Mouse (Mus musculus): ENCODE results near the gene Cwc25. TPM values are rescaled to one million over a fixed set of nuclear protein-coding genes. Genes with fewer than 3 reads are reported as not detected.

The Cwc25 gene
- 4.5 and 5.7 TPM in 2 replicates for polyA plus RNA-seq (2012; rRNA removed)
- 3.5 and 4.5 TPM in 2 replicates for polyA plus RNA-seq (2014; fragmentation: Nextera tagmentation; extraction: Ambion mirVana)

DNA sequence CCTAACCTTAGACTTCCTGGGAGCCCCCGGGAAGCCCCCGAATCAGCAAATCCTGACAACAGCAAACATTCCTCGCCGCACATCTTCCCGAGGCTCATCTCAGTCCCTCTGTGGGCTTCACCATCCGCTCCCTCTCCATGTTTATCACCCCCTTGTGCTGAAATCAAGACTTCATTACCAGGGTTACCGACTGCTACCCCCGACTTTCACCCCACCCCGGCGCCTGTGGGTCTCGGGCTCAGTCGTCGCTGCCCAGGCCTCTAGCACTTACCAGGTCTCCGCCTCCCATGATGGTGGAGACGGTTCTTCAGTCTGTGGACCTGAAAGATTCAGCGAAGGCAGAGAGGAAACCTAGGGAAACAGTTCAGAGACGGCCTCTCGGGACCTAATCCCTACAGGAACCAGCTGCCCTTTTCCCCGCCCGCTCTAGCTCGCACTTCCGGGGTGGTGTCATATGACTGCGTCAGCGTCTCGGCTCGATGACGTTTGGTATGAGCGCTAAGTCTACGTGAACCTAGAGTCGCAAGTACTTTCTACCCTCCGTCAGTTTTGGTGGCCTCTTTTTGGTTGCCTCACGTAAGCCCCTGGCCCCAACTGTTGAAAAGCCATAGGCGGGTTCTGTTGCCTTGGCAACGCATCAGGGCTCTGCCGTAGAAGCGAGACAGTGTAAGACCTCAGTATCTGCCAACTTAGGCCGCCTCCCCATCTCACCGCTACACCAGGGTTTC, at the start of gene Cwc25:
TSS of gene Cwc25 (minus strand) at position 403 of the 728 bp plus-strand sequence.
- H3K4me3 ChIP-seq (ENCODE audit: insufficient read depth in 1 of 2, low read depth in 2 of 2, low read length in 2 of 2) = peak within 1 kb of the TSS; percentile 98 to 99
- WGBS (ENCODE audit: insufficient replicate concordance) = under 1% methylated on average over 38 of the region's 38 CpGs
- H3K36me3 ChIP-seq (replicated peaks; ENCODE audit: control insufficient read depth, insufficient read depth, low read depth) = peaks cover 13% of the 10 kb centered on the region
- no peaks in the 10 kb centered on the region for H3K27me3 ChIP-seq (ENCODE audit: control insufficient read depth, insufficient read depth, low read length)
- no peak for TF ChIP-seq CTCF (IDR thresholded peaks at IDR 0.05; ENCODE audit: low read depth)
- TF ChIP-seq EP300 (IDR thresholded peaks at IDR 0.05; ENCODE audit: low read depth) = no peak; the same call in 1 of the 2 replicates
- peak; percentile 91 to 92 (median 91) for DNase-seq (ENCODE audit: low read depth in 3 of 3, low spot score in 3 of 3)
- peak; percentile 95 for ATAC-seq (ENCODE audit: insufficient read depth)
- no peaks in the 10 kb centered on the region for H3K9me3 ChIP-seq (ENCODE audit: control insufficient read depth, low read length)
- peak within 1 kb of the TSS; percentile 96 for H3K4me2 ChIP-seq (ENCODE audit: low read depth)
- H3K9ac ChIP-seq (replicated peaks) = peak within 1 kb of the TSS; percentile 99
- peaks cover 12% of the 10 kb centered on the region in 2 experiments for H3K4me1 ChIP-seq (replicated peaks; ENCODE audit: control insufficient read depth in 2 of 2, insufficient read depth in 2 of 2, low read length in 1 of 2)
- H3K27ac ChIP-seq = peak within 1 kb of the TSS; percentile 94

DNA sequence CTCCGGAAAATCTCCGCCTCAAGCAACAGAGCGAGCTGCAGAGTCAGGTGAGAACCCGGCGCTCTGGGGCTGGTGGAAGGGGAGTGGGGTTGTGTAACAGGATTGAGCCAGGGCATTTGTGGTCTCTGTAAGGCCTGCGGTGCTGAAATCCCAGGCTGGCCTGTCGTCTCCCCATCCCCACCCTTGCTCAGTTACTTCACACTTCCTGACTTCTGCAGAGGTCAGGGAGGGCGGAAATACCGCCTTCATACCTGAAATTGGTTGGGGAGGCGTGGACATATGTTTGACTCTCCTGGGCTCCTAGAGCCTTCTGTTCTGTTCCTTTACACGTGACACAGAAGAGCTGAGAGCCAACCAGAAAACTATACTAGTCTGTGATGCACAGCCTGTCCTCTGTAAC, 49.4 kb upstream of the Cwc25 start:
- Histone ChIP-seq H3K36me3 (replicated peaks; ENCODE audit: control insufficient read depth, insufficient read depth, low read depth) (no peaks in the 10 kb centered on the region), H3K27ac (no peak overlapping the region), H3K4me1 (replicated peaks; ENCODE audit: control insufficient read depth in 2 of 2, insufficient read depth in 2 of 2, low read length in 1 of 2) (peaks cover 11 to 30% of the 10 kb centered on the region in 2 experiments), H3K4me2 (ENCODE audit: low read depth) (no peak overlapping the region), H3K9ac (replicated peaks) (no peak overlapping the region), H3K27me3 (ENCODE audit: control insufficient read depth, insufficient read depth, low read length) (no peaks in the 10 kb centered on the region), H3K9me3 (ENCODE audit: control insufficient read depth, low read length) (no peaks in the 10 kb centered on the region), H3K4me3 (ENCODE audit: insufficient read depth in 1 of 2, low read depth in 2 of 2, low read length in 2 of 2) (no peak overlapping the region)
- 76% methylated on average over 11 of the region's 11 CpGs for WGBS (ENCODE audit: insufficient replicate concordance)
- ATAC-seq (ENCODE audit: insufficient read depth) (no peak), DNase-seq (ENCODE audit: low read depth in 3 of 3, low spot score in 3 of 3) (no peak)
- TF ChIP-seq EP300 (IDR thresholded peaks at IDR 0.05; ENCODE audit: low read depth) = no peak

DNA sequence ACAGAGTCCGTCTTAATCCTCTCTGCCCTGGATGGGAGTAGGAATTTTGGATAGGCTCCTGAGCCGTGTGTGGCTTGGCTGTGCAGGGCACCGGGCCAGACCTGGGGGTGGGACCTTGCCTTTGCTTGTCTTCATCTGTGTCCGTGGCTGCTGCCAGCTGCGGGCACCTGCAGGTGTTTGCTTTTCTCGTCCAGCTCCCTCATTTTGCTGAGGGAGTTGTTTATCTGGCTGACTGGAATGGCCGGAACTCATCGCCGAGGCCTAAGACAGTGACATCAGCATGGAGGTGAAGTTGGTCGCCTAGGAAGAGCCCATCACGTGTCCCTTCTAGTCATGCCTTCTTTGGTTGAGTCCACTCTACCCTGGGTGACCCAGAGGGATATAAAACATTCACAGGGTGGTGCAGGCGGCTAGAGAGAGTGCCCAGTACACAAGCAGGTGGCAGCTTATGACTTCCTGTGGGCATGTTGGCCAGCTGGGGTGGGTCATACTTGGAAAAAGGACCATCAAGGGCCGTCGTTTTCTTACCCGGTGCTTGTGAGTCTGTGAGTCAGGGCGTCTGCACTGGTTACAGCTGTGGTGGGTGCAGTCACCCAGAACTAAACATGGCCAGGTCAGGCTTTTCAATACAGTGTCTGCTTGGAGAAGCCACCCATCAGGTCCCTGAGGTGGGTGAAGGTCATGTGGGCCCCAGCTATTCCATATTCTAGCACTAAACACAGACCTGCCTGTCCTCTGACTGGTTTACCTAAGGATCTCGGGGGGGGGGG, 47.6 kb upstream of the Cwc25 start:
- Histone ChIP-seq H3K27ac (no peak overlapping the region), H3K9me3 (ENCODE audit: control insufficient read depth, low read length) (no peaks in the 10 kb centered on the region), H3K9ac (replicated peaks) (no peak overlapping the region), H3K4me1 (replicated peaks; ENCODE audit: control insufficient read depth in 2 of 2, insufficient read depth in 2 of 2, low read length in 1 of 2) (peaks cover 15 to 34% of the 10 kb centered on the region in 2 experiments), H3K4me2 (ENCODE audit: low read depth) (no peak overlapping the region), H3K36me3 (replicated peaks; ENCODE audit: control insufficient read depth, insufficient read depth, low read depth) (no peaks in the 10 kb centered on the region), H3K4me3 (ENCODE audit: insufficient read depth in 1 of 2, low read depth in 2 of 2, low read length in 2 of 2) (no peak overlapping the region), H3K27me3 (ENCODE audit: control insufficient read depth, insufficient read depth, low read length) (no peaks in the 10 kb centered on the region)
- no peak for TF ChIP-seq EP300 (IDR thresholded peaks at IDR 0.05; ENCODE audit: low read depth)
- no peak for TF ChIP-seq CTCF (IDR thresholded peaks at IDR 0.05; ENCODE audit: low read depth)
- 69% methylated on average over 17 of the region's 17 CpGs for WGBS (ENCODE audit: insufficient replicate concordance)
- ATAC-seq (ENCODE audit: insufficient read depth) (no peak), DNase-seq (ENCODE audit: low read depth in 3 of 3, low spot score in 3 of 3) (no peak)

DNA sequence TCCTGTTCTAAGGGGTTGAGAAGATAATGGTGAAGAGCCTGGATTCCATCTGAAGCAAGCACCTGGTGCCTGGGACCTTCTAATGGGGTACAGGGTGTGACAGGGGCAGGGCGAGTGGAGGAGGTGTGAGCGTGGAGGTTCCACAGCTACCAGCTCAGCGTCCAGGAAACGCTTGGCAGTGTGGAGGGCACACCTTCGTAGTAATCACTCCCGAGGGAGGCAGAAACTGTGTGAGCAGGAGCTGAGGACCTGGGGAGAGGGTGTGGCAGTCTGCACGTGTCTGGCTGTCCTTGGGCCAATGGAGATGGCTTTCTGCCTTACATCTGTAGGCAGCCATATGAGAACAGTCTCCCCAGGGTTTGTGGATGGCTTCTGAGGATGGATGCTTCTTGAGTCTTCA, 46.7 kb upstream of the Cwc25 start:
- Histone ChIP-seq H3K27ac (no peak overlapping the region), H3K36me3 (replicated peaks; ENCODE audit: control insufficient read depth, insufficient read depth, low read depth) (no peaks in the 10 kb centered on the region), H3K9ac (replicated peaks) (no peak overlapping the region), H3K4me2 (ENCODE audit: low read depth) (no peak overlapping the region), H3K27me3 (ENCODE audit: control insufficient read depth, insufficient read depth, low read length) (no peaks in the 10 kb centered on the region), H3K4me1 (replicated peaks; ENCODE audit: control insufficient read depth in 2 of 2, insufficient read depth in 2 of 2, low read length in 1 of 2) (peaks cover 11 to 32% of the 10 kb centered on the region in 2 experiments), H3K4me3 (ENCODE audit: insufficient read depth in 1 of 2, low read depth in 2 of 2, low read length in 2 of 2) (no peak overlapping the region), H3K9me3 (ENCODE audit: control insufficient read depth, low read length) (no peaks in the 10 kb centered on the region)
- DNase-seq (ENCODE audit: low read depth in 3 of 3, low spot score in 3 of 3) (no peak), ATAC-seq (ENCODE audit: insufficient read depth) (no peak)
- TF ChIP-seq CTCF (IDR thresholded peaks at IDR 0.05; ENCODE audit: low read depth) = no peak
- no peak for TF ChIP-seq EP300 (IDR thresholded peaks at IDR 0.05; ENCODE audit: low read depth)
- WGBS (ENCODE audit: insufficient replicate concordance) = 53% methylated on average over 7 of the region's 7 CpGs

DNA sequence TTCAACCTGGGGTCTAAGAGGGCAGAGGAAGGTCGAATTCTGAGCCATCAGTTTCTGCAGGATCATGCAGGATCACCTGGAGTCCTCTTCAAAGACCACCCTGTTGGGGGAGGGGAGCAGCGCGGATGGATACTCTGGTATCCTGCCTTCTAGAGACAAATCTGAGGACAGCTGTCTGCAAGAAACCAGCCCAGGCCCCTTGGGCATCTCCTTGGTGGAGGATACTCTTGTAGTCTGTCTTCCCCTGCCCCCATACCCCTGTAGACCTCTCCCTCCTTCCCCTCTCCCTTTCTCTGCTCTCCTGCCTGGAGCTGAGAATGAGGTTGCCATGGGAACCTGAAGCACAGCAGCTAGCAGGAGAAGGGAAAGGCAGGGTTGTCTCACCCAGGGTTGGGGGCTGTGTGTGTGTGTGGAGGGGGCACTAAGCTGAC, 46.1 kb upstream of the Cwc25 start:
- no peak for ATAC-seq (ENCODE audit: insufficient read depth)
- Histone ChIP-seq H3K9ac (replicated peaks) (no peak overlapping the region), H3K27me3 (ENCODE audit: control insufficient read depth, insufficient read depth, low read length) (no peaks in the 10 kb centered on the region), H3K4me2 (ENCODE audit: low read depth) (no peak overlapping the region), H3K36me3 (replicated peaks; ENCODE audit: control insufficient read depth, insufficient read depth, low read depth) (no peaks in the 10 kb centered on the region), H3K27ac (no peak overlapping the region), H3K9me3 (ENCODE audit: control insufficient read depth, low read length) (no peaks in the 10 kb centered on the region), H3K4me3 (ENCODE audit: insufficient read depth in 1 of 2, low read depth in 2 of 2, low read length in 2 of 2) (no peak overlapping the region), H3K4me1 (replicated peaks; ENCODE audit: control insufficient read depth in 2 of 2, insufficient read depth in 2 of 2, low read length in 1 of 2) (peaks cover 6 to 31% of the 10 kb centered on the region in 2 experiments)
- no peak for DNase-seq (ENCODE audit: low read depth in 3 of 3, low spot score in 3 of 3)
- TF ChIP-seq CTCF (IDR thresholded peaks at IDR 0.05; ENCODE audit: low read depth) (no peak), EP300 (IDR thresholded peaks at IDR 0.05; ENCODE audit: low read depth) (no peak)
- WGBS (ENCODE audit: insufficient replicate concordance) = 47% methylated on average over 3 of the region's 3 CpGs

Data from liver, embryonic 14.5 days (tissue).